Mouse (Mus musculus) ES-E14 (cell line): Measurements from ENCODE around the gene Vps54. TPM values are rescaled to one million over a fixed set of nuclear protein-coding genes. Genes with fewer than 3 reads are reported as not detected.

Source experiments
- DNase-seq: peaks from one replicate; pipeline ENCODE4 v3.0.0-alpha.2; 2013; ENCODE audit warnings: low read depth, low spot score
- H3K27ac ChIP-seq: 2 replicates; pipeline ENCODE4 v1.5.1; 2012; ENCODE audit warnings: low read depth, mild to moderate bottlenecking, low read length, moderate library complexity, mixed read lengths; ENCODE audit not compliant: poor library complexity, insufficient read depth, severe bottlenecking
- H3K36me3 ChIP-seq: 2 replicates; pipeline ENCODE4 v1.6.1; 2012; ENCODE audit warnings: mild to moderate bottlenecking, low read length, moderate library complexity, mixed read lengths; ENCODE audit not compliant: control insufficient read depth, poor library complexity, insufficient read depth, severe bottlenecking
- H3K4me1 ChIP-seq, 2 experiments: fragments of 150-350 bp in 1 of 2; sonication (generic) in 1 of 2; 2 replicates each; pipeline ENCODE4 v1.6.1; 2012; ENCODE audit warnings: low read length in 2 of 2, mild to moderate bottlenecking in 1 of 2, mixed read lengths in 1 of 2; ENCODE audit not compliant: control insufficient read depth in 2 of 2, insufficient read depth in 2 of 2, poor library complexity in 1 of 2
- H3K4me3 ChIP-seq, 2 experiments: fragments of 150-350 bp in 1 of 2; sonication (generic) in 1 of 2; 2 replicates each; pipeline ENCODE4 v1.5.1; 2012; ENCODE audit warnings: low read length in 2 of 2, low read depth in 1 of 2, mild to moderate bottlenecking in 1 of 2, mixed read lengths in 1 of 2; ENCODE audit not compliant: insufficient read depth in 1 of 2, poor library complexity in 1 of 2, severe bottlenecking in 1 of 2
- H3K9ac ChIP-seq: 2 replicates; pipeline ENCODE4 v1.6.1; 2012; ENCODE audit warnings: low read depth, mild to moderate bottlenecking, low read length, mixed read lengths; ENCODE audit not compliant: poor library complexity, insufficient read depth, severe bottlenecking
- H3K9me3 ChIP-seq: fragments of 150-350 bp; sonication (generic); 2 replicates; pipeline ENCODE4 v1.6.1; 2012; ENCODE audit warnings: low read depth, mild to moderate bottlenecking, low read length; ENCODE audit not compliant: control insufficient read depth, insufficient read depth
- CHD2 ChIP-seq: IDR thresholded peaks from 2 replicates; pipeline ENCODE4 v1.6.1; 2014; ENCODE audit warnings: mild to moderate bottlenecking, low read depth, low read length, inconsistent platforms
- HCFC1 ChIP-seq: IDR thresholded peaks from 2 replicates; pipeline ENCODE4 v1.6.1; 2012; ENCODE audit warnings: low read length, inconsistent platforms, borderline replicate concordance; ENCODE audit not compliant: insufficient read depth
- MAFK ChIP-seq: IDR thresholded peaks from 2 replicates; pipeline ENCODE4 v1.6.1; 2014; ENCODE audit warnings: mild to moderate bottlenecking, low read depth, low read length, inconsistent platforms; ENCODE audit not compliant: insufficient read depth
- ZC3H11A ChIP-seq: IDR thresholded peaks from 2 replicates; pipeline ENCODE4 v1.6.1; 2012; ENCODE audit warnings: low read depth, mild to moderate bottlenecking, inconsistent platforms, low read length, borderline replicate concordance
- ZNF384 ChIP-seq: IDR thresholded peaks from 2 replicates; pipeline ENCODE4 v1.6.1; 2012; ENCODE audit warnings: low read depth, low read length, inconsistent platforms
- in situ Hi-C, 2 experiments: fragments of 600-800 bp; cut with MboI; formaldehyde crosslinking; loops; one replicate each; pipeline ENCODE4 v1.15.1; 2025; ENCODE audit warnings: low sequenced_read_pairs in 2 of 2, inconsistent platforms in 1 of 2; ENCODE audit not compliant: unreplicated experiment in 2 of 2
- total RNA-seq: library from RNA; depleted of rRNA; stranded (reverse); fragments of 300-350 nt; gene quantifications from 2 replicates; pipeline ENCODE4 v1.2.3, GENCODE M21; 2012

The Vps54 gene
- total RNA-seq, 1 experiment: 61.4 TPM

DNA sequence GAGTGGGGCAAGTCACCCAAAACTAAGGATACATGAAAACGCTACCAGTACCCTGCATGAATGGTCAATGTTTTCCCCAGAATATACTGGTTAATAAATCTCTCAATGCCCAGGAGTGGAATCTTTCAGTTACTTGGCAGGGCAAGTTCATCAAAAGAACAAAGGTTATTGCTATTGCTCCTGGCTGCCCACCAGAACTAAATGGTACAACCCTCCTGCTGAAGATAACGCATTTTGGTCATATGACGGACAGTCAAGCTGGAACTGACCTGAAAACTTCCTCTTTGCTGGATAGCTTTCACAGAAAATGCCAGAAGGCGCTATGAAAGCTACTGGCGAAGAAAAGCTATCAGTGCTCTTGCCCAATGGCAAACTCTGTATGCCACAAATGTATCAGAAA is 86.7 kb downstream of the Vps54 start:
- Histone ChIP-seq H3K4me1 (no peaks in the 10 kb centered on the region), H3K27ac (no peak overlapping the region), H3K9me3 (no peaks in the 10 kb centered on the region), H3K36me3 (peaks cover 3% of the 10 kb centered on the region; the same call in 1 of the 2 replicates), H3K9ac (no peak overlapping the region), H3K4me3 (no peak overlapping the region)
- TF ChIP-seq CHD2: no peak
- TF ChIP-seq HCFC1: no peak
- TF ChIP-seq ZNF384: no peak
- no peak for TF ChIP-seq MAFK
- TF ChIP-seq ZC3H11A: no peak
- DNase-seq: no peak
- in situ Hi-C loops: no loop called here

- H3K4me3 ChIP-seq: no peak overlapping the region
- no peaks in the 10 kb centered on the region for H3K4me1 ChIP-seq
- TF ChIP-seq ZNF384: no peak
- no peak for TF ChIP-seq HCFC1
- TF ChIP-seq ZC3H11A: no peak
- DNase-seq: no peak
- in situ Hi-C loops: no loop called here
- H3K36me3 ChIP-seq: peaks cover 3% of the 10 kb centered on the region; the same call in 1 of the 2 replicates
- no peak overlapping the region for H3K9ac ChIP-seq
- no peak overlapping the region for H3K27ac ChIP-seq
- no peaks in the 10 kb centered on the region for H3K9me3 ChIP-seq
Observed at GRCm38 (mm10) chr11:21326770-21327169, 87.7 kb downstream of the Vps54 start.

GRCm38 (mm10) chr11:21327486-21327885 is 88.4 kb downstream of the Vps54 start:
- H3K9me3 ChIP-seq: no peaks in the 10 kb centered on the region
- in situ Hi-C loops: no loop called here
- no peak for DNase-seq
- H3K27ac ChIP-seq: no peak overlapping the region
- H3K4me3 ChIP-seq: no peak overlapping the region
- H3K4me1 ChIP-seq: no peaks in the 10 kb centered on the region
- H3K36me3 ChIP-seq: no peaks in the 10 kb centered on the region
- no peak overlapping the region for H3K9ac ChIP-seq
- TF ChIP-seq MAFK (no peak), ZNF384 (no peak), ZC3H11A (no peak), HCFC1 (no peak), CHD2 (no peak)

- Histone ChIP-seq H3K4me3 (no peak overlapping the region), H3K9ac (no peak overlapping the region), H3K36me3 (no peaks in the 10 kb centered on the region), H3K4me1 (no peaks in the 10 kb centered on the region), H3K27ac (no peak overlapping the region), H3K9me3 (no peaks in the 10 kb centered on the region)
- no peak for TF ChIP-seq MAFK
- TF ChIP-seq HCFC1: no peak
- no peak for TF ChIP-seq ZNF384
- TF ChIP-seq ZC3H11A: no peak
- TF ChIP-seq CHD2: no peak
- no peak for DNase-seq
- in situ Hi-C loops: no loop called here
Observed at GRCm38 (mm10) chr11:21328141-21328540, 89.1 kb downstream of the Vps54 start.

DNA sequence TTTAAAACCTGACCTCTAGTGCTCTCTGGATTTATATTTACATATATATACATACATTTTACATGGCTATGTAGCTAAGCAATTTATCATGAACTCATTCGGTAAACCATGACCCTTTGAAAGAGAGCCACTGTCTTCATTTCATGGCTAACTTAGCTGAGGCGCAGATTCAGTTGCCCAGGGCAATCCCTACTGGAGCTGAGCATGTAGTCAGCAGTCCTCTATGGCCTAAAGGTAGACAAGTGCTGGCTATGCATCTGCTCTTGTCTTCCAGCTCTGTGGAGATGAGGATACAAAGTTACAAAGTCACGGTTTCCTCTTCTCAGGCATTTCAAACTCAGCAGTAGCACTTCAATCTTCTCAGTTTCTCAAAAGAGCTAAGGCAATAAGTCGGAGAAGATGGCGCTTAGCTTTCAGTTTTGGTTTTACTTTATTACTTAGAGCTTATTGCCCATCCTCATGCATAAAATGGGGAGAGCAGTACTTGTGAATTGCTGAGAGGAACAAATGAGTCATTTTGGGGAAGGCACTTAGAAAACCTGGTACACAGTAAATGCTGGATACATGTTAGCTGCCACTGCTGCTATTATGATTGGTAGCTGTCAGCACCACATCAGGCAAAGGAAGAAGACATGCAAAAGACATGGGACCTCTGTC is 93.7 kb downstream of the Vps54 start:
- H3K9ac ChIP-seq: no peak overlapping the region
- H3K4me3 ChIP-seq: no peak overlapping the region
- no peaks in the 10 kb centered on the region; a peak in 1 of 4 replicates for H3K4me1 ChIP-seq
- no peaks in the 10 kb centered on the region for H3K36me3 ChIP-seq
- no peaks in the 10 kb centered on the region for H3K9me3 ChIP-seq
- no peak overlapping the region for H3K27ac ChIP-seq
- no peak for TF ChIP-seq MAFK
- no peak for TF ChIP-seq HCFC1
- TF ChIP-seq ZNF384: no peak
- TF ChIP-seq CHD2: no peak
- TF ChIP-seq ZC3H11A: no peak
- DNase-seq: no peak
- in situ Hi-C loops: no loop called here
